Mouse (Mus musculus): ENCODE data around the gene Sohlh2. TPM values are rescaled to one million over a fixed set of nuclear protein-coding genes. Genes with fewer than 3 reads are reported as not detected.
"Not testable (repeated sequence)": the region's sequence is repeated elsewhere in the genome, so short reads cannot be mapped to it uniquely, and the experiment has no call there.

Sohlh2 gene
- total RNA-seq (2021), result 1 to 10 TPM; 1.1 to 1.4 TPM
- long read RNA-seq, experiment 1, partial matches to known transcripts, result 0 of 1 reads
- long read RNA-seq, experiment 1, other reads (novel, unspliced or antisense), result 1 of 1 reads
- long read RNA-seq, experiment 2, partial matches to known transcripts, result 3 of 3 reads
- long read RNA-seq, experiment 2, other reads (novel, unspliced or antisense), result 0 of 3 reads

DNA sequence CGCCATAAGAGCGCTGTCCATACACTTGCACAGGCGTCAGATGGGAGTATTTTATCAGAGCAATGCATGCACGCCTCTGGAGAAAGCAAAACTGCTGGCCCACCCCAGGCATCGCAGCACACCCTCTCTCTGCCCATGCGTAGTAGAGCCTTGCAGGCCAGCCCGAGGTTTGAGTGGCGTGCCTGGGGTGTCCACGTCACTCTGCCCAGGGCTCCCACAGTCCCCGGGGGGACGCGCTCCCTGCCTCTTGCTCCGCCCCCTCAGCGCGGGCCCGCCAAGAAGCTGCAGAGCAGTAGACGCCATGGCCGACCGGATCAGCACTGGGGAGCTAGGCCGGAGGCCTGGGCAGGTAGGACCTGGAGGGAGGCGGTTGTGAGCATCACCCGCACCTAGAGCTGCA lies at the start of gene Sohlh2:
Gene Sohlh2 (plus strand): TSS at position 263 of the 400 bp plus-strand sequence.
- DNase-seq (ENCODE audit: low spot score in 2 of 2), result no peak

DNA sequence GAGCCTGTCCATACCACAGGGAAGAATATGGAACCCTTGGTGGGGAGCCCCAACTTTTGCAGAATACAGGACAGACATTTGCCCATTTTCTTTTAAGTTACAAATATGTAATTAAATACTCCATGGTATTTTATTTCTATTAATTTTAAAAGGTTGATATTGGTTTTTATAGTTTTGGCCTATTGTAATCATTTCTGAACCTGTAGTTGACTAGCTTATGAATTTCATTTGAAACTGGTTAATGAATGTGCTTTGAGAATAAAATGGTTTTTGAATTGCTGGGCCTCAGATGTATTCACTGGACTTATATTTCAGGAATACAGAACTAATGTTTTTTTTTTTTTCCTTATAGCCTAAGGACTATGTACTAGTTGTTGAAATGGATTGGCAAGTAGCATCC lies 44.8 kb upstream of the Sohlh2 start, which contains the start of gene Ccdc169:
Gene Ccdc169 (plus strand): TSS at position 301 of the 400 bp plus-strand sequence.
- no peak for DNase-seq (ENCODE audit: low spot score in 2 of 2)

DNA sequence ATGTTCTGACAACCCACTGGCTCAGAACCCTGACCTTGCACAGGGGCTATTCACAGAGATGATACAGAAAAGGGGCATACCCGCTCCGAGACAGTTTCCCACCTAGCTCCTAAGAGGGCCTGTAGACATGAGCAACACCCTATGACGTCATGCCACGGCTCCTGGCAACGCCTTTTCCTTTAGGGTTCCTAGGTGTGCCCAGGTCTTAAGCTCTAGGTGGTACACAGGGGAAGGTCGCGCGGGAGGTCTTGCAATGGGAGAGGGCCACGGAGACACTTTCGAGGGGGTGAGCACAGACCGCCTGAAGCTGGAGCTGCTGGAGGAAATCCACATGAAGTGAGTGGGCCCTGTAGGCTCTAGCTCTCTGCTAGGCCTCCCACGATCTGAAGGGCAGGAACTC lies 42.0 kb upstream of the Sohlh2 start:
- no peak for DNase-seq (ENCODE audit: low spot score in 2 of 2)

DNA sequence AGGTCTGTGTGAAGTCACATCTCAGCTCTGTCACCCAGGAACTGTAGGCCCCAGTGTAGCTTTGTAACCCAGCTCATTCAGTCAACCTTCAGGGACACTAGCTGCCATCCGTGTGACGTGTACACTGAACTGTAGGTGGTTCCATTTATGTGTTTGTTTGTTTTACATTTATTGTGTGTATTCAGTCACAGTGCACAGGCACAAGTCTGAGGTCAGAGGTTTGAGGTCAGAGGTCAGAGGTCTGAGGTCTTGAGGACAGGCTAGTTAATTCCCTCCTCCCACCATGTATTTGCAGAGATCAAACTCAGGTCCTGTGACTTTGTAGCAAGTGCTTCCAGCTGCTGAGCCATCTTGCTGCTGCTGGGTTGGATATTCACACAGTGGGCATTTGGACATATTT lies 40.4 kb upstream of the Sohlh2 start:
- no peak for DNase-seq (ENCODE audit: low spot score in 2 of 2)

DNA sequence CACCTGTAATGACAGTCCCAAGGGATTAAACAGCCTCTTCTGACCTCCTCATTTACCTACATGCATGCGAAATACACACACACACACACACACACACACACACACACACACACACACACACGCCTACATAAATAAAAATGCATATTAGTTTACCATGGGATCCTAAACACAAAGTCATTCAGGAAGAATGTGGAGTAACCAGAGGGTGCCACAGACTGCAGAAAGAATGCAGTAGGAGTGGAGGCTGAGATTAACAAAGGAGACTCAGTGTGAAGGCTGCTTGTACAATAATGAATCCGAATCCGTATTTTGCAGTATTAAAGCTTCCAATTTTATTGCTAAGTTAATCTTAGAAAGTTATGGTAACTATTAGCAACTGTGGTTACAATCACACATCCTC lies 36.9 kb upstream of the Sohlh2 start:
- DNase-seq (ENCODE audit: low spot score in 2 of 2), result no peak

DNA sequence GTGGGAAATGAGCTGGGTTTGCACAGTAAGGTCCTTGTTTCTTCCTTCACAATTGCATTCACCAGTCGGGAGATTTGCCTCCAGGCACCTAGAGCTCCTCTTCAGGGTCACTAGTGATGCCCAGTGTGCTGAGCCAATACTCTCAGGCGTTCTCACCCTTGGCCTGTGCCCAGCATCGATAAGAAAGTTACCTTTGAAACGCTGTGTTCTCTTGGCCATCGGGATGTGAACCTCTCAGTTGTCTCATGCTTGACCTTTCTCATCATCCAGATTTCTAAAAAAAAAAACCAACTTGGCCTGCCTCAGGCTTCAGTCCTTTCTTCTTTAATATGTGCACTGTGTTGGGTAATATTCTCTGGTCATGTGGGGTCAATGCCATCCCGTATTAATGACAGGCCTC lies 35.4 kb upstream of the Sohlh2 start:
- DNase-seq (ENCODE audit: low spot score in 2 of 2), result no peak

DNA sequence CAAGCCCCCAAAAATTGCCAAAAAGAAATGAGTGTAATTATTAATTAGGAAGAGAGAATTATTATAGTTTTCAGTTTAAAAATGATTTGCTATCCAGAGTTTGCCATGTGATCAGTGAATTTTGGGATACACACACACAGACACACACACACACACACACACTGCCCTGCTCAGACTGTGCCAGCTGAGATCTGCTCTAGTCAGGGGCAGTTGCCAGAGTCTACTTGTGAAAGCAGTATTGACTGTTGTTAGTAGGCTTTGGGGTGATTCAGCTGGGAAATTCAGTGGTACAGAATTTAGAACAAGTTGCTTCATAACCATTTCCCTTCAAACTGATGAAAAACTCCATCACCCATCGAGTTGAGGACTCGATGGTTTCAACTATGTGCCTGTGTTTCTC lies 34.7 kb upstream of the Sohlh2 start:
- DNase-seq (ENCODE audit: low spot score in 2 of 2), result no peak

DNA sequence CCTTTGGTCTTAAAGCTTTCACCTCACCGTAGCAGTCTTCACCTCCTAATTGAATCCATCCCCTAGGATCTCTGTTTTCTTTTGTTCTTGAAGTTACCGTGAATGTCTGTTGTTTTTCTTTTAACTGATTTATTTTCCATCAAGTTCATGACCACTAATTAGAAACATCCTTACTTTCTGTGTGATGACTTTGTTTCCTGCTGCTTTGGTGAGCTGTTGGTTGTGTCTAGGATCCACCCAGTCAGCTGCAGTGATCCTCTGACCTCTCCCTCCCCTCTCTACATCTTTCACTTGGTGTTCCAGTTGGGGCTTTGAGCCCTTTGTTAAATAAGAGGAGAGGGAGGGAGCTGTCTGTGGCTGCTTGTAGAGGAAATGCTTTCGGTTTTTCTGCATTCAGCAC lies 33.7 kb upstream of the Sohlh2 start:
- no peak for DNase-seq (ENCODE audit: low spot score in 2 of 2)

DNA sequence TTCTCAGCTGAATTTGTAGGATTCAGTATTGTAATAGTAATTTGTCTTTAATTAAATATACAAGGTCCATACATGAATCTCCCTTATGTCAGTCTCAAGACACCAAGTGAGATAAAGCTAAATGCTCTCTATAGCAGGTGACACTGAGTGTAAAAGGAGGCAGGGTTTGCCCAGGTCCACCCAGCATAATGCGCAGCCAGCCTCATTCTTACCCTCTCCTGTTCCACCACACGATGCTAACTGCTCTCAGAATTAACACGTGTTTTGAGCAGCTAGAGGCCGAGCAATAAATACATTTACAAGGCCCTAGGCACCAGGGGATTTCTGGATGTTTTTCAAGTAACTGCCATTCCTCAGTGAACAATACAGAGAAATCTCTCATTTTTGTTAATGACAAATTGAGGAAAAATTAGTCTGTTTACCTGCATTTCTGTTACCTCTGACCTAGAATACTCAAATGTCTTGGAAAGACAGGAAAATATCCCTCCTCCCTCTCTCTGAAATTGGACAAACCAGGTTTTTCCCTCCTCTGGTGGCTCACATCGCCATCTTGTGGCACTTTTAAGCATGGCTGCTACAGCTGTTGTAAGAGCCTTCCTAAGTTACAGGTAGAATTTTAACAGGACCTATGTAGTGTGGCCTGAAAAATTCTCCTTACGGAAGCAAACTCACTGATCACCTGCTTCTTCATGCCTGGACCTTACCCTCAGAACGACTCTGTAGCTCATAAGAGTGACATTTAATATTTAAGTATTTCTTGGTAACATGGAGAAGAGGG lies 30.0 kb upstream of the Sohlh2 start:
- peak; percentile 25 to 56 for DNase-seq (ENCODE audit: low spot score in 2 of 2)

DNA sequence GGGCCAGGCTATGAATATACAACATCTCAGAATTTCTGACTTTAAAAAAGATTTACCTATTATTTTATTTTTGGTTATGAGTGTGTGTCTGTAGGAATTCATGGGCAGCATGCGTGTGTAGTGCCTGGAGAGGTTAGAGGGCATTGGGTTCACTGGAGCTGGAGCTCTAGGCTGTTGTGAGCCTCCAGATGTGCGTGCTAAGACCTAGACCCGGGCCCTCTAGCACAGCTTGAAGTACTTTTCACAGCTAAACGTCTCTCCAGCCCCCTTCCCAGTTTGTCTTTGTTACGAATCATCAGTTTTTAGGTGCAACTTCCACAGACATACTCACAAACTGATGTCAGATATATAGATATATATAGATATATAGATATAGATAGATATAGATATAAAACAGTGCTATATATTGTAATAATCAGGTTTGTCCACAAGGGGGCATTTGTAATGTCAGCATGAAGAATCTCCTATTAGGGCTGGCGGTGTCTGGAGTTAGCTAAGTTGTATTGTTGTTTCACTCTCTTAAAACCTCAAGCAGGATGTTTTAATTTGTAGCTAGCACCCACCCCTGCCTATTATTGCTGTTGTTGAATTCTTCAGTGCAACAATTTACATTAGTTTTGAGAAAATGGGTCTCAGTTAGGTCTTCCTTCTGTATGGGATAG lies 29.0 kb upstream of the Sohlh2 start:
- no peak for DNase-seq (ENCODE audit: low spot score in 2 of 2)

DNA sequence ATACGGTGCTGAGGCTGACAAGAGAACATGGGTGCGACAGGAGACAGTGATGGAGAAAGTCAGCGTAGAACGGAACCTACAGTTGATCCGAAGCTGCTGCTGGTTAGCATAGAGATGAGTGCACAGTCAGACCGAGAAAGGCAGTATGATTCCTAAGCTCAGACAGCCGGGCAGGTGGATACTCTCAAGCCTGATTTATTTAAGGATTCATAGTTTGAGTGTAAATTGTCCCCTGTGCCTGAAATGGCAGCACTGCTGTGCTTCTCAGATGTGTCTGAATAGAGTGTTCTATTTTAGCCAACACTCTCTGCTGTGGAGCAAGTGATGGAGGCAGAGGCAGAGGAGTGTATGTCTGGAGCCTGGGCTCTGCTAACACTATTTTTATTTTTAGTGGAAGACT lies 27.7 kb upstream of the Sohlh2 start:
- DNase-seq (ENCODE audit: low spot score in 2 of 2), result no peak

DNA sequence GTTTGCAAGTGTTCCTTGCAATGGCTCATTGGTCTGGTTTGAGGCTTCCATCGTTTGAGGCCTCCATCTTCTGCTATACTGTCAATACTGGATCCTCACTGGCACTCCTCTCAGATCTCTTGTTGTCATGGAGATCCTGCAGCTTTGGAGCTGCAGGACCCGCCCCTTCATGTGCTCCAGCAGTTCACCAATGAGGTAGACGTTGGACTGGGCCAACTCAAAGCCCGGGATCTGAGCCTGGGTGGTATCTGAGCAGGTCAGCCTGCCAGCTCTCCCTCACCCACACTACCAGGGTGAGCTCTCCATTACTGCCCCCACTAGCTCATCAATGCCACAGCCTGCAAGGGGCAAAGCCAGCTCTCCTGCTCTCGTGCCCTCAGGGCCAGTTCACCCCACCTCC lies 24.4 kb upstream of the Sohlh2 start:
- no peak for DNase-seq (ENCODE audit: low spot score in 2 of 2)

DNA sequence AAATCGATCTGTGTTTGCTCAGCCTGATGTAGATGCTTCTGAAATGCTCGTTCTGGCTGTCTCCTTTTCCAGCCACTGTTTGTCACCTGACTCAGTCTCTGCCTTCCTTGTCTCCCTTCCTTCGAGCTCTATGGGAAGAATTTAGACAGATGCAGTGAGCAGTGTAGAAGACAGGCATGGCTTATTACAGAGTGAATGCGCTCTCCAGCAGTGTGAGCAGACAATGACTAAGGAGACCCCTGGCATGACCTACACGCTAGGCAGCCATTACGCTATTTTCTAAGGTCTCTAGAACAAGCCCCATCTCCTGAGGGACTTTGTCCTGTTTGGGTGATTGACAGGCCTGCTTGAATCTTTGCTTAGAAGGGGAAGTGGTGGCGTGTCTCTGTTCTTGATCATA lies 20.7 kb upstream of the Sohlh2 start:
- DNase-seq (ENCODE audit: low spot score in 2 of 2), result no peak

DNA sequence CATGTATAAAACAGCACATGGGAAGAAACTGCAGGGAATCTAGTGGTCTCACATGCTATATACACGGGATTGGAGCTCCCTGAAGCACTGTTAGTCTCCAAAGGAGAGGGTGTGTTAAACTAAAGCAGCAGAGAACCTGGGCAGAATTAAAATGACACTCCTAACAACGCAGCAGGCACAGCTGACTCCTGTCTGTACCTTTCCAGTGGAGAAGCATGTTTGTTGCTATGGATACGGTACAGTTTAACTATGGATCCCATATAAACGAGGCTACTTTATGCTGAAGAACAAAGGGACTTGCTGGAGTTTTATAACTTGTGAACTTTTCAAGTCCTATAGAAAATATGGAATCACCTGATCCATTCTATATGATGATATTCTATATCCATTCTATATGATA lies 18.3 kb upstream of the Sohlh2 start:
- no peak for DNase-seq (ENCODE audit: low spot score in 2 of 2)

DNA sequence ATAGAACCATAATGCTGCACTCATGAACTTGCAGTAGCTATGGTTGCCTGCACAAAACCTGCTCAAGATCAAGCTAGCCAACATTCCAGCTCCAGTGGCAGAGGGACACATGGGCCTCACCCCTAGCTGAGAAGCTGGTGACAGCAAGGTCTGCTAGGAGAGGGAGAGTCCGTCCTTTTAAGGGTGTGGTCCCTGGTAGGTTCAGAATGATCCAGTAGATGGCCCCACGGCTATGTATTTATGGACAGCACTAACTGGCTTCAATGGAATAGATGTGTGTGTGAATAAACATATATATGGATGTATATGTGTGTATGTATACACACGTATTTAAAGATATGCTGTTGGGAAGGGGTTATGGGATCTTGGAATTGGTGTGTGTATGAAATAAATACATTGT lies 9.3 kb upstream of the Sohlh2 start:
- DNase-seq (ENCODE audit: low spot score in 2 of 2), result peak in 1 of 2 experiments; percentile 2

DNA sequence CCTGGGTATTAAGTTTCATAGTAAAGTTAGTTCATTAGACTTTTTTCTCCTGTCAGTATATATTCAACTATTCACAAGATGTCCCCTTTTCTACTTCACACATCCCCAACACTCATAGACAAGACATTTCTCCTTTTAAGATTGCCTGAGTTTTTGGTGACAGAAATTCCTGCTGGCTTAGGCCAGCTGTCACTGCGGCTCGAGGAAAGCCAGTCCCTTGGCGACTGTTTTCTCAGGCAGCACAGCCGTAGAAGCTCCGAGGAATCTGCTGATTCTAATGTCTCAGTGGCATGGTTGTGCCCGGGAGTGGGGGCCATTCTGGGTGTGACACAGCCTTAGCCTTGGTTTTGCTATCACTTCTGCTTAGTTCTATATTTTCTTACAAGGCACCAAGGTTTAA lies 4.6 kb upstream of the Sohlh2 start:
- DNase-seq (ENCODE audit: low spot score in 2 of 2), result no peak

DNA sequence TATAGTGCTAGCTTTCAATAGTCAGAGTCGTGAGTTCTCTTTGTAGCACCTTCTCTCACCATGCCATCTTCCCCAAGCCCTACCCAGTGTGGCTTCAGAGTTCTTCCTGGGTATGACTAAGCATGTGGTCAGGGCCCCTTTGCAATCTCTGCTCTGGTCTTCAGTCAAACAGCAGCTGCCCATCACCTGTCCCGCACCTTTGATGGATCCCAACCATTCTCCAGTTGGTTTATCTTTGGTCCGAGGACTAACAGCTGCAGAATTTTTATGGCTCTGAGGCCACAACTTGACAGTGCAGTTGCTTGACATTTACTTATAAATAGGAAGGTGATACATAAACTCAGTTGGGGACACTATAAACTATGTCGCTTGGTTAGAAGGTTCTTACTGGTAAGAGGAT lies 9.8 kb downstream of the Sohlh2 start:
- no peak for DNase-seq (ENCODE audit: low spot score in 2 of 2)

DNA sequence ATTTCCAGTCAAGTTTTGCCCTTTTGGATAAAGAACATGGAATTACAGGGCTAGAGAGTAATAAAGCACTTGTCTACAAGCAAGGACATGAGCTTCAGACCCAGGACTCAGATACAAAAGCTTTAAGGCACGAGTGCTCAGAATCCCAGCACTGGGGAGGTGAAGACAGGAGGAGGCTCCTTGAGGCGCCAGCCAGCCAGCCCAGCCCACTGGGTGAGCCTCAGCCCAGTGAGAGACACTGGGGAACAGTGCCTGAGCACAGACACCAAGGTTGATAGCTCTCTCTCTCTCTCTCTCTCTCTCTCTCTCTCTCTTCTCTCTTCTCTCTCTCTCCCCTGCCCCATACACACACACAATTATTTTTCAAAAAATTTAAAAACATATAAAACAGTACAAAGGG lies 11.5 kb downstream of the Sohlh2 start:
- DNase-seq (ENCODE audit: low spot score in 2 of 2), result no peak

DNA sequence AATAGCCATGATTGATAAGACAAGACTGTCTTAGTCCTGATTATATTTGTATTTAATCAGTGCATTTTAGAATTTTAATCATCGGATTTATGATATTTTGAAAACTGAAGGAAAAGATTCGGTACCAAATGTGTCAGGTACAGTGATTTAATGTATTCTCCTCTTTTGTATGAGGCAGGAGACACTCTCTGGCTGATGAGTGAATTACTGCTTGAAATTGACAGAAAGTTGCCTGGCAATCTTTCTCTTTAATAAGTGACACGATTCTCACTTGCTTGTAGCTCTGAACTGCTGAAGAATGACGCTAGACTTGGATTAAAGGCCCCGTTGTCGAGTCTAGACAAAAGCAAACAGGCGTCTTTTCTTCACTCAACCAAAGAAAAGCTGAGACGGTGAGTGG lies 13.0 kb downstream of the Sohlh2 start:
- DNase-seq (ENCODE audit: low spot score in 2 of 2), result no peak

DNA sequence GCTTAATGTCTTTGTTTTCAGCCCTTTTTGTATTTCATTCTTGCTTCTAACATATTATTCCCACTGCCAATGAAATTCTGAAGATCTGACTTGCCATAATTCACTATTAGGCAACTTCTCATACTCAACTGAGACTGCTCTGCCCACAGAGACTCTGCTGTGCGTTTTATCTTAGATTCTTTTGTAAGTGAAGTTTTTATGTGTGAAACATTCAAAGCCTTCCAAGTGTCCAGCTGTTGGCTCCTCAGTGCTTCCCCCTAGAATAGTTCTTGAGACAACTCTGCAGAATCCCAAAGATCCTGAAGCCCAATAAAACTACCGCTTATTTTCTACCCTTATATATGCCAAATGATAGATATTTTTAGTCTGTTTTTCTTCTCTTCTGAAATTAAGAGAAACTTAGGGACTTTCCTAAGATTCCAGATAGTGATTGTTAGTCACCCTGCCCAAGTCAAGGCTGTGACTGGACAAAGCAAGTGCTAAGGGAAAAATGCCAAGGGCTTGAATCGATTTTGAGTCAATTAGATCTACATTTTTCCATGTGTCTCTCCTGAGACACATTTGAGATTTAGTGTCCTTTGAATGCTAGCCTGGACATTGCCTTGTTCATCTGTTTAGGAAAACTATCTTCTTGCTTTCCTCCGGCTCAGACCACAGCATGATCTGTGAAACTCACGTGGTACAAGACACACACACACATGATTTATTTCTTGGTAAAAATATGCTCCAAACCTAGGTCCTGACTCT lies 13.9 kb downstream of the Sohlh2 start:
- no peak for DNase-seq (ENCODE audit: low spot score in 2 of 2)

DNA sequence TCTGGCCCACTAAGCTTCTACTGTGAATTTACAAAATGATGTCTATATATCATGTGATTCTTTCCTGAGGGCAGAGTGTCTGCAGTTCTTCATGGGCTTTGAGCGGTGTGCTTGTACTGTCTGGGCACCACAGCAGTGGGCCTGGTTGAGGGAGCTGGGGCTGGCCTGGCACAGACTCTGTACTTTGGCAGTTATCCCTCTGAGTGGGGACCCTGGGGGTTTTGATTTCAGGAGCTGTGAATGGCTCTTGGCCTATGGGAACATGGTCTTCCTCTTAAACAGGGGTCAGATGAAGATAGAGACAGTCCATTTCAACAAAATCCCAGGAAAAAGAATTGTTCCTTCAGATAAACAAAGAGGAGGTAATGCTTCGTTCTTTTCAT lies 14.5 kb downstream of the Sohlh2 start:
- no peak for DNase-seq (ENCODE audit: low spot score in 2 of 2)

DNA sequence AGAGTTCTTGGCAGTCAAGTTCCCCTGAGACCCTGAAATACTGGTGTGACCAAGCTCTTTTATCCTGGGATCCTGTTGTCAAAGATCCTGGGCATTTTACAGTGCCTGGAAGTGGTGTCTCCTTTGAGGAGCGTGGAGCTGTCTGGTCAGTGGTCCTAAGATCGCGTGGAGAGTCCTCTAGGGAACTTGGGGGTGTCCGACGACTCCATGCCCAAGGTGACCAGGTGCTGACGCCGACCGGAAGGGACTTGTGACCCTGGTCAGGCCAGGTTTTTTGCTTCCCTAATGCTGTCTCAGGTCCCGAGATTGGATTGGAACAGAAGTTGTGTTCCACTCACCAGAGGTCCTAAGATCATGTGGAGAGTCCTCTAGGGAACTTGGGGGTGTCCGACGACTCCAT lies 21.8 kb downstream of the Sohlh2 start:
- not testable (repeated sequence) for DNase-seq (ENCODE audit: low spot score in 2 of 2)

All from gastrocnemius, postnatal 4 days (tissue).